Comparison of ENCODE assay signal across 9 mouse cellular contexts in genomic region chr9:96696141-96696561, GRCm38 (mm10). TPM values are rescaled to one million over a fixed set of nuclear protein-coding genes. Genes with fewer than 3 reads are reported as not detected.
DNase-seq lines count a peak whose midpoint lies in the region; ATAC-seq and TF ChIP-seq lines count a peak whose summit lies in the region.
"Had no signal": no experiment of that assay in that cellular context is flagged by ENCODE, and none has a peak within 500 bp of the region (broad histone marks: within the 10 kb centered on the region; RNA-seq: fewer than 3 reads in every experiment).

No protein-coding gene starts in this region.

- no peaks in the 10 kb centered on the region for H3K27me3 ChIP-seq in intestine, embryonic 16.5 days (replicated peaks; ENCODE audit: control insufficient read depth, insufficient read depth, low read length)
- H3K27me3 ChIP-seq: liver, embryonic 15.5 days had no signal

- H3K27ac ChIP-seq in gastrocnemius, adult 2 months = peak overlapping the region; percentile 89
- H3K27ac ChIP-seq in intestine, embryonic 16.5 days (ENCODE audit: low read length) = peak overlapping the region; percentile 40; the same call in 1 of the 2 replicates
- H3K27ac ChIP-seq: liver, embryonic 15.5 days had no signal

- peaks cover 6% of the 10 kb centered on the region for H3K9me3 ChIP-seq in intestine, embryonic 16.5 days (ENCODE audit: control insufficient read depth, low read length)
- H3K9me3 ChIP-seq: liver, embryonic 15.5 days had no signal

- H3K4me2 ChIP-seq in intestine, embryonic 16.5 days (ENCODE audit: low read depth, low read length) = no peak overlapping the region
- H3K4me2 ChIP-seq: liver, embryonic 15.5 days had no signal

- no peaks in the 10 kb centered on the region for H3K4me1 ChIP-seq in intestine, embryonic 16.5 days (ENCODE audit: control insufficient read depth, insufficient read depth, low read length)
- H3K4me1 ChIP-seq: liver, embryonic 15.5 days had no signal

- DNase-seq in gastrocnemius, adult 2 months = peak; percentile 60
- no peak for DNase-seq in gastrocnemius, postnatal 36 days
- DNase-seq in Muller cell, postnatal 12 days (ENCODE audit: inconsistent ontology term) = peak; percentile 40
- no peak for DNase-seq in testis, postnatal 14 days (ENCODE audit: low spot score)
- DNase-seq in c-Kit-positive CD71-positive TER-119-positive erythroid progenitor cells, embryonic 14.5 days (ENCODE audit: low spot score) = no peak
- DNase-seq in spleen, adult 12 weeks (ENCODE audit: low spot score) = no peak

- peak; percentile 26; the same call in 1 of the 2 replicates for ATAC-seq in intestine, embryonic 16.5 days
- peak; percentile 17; the same call in 1 of the 2 replicates for ATAC-seq in neutrophil, adult 5-6 weeks (ENCODE audit: extremely low read depth, insufficient number of reproducible peaks, low FRiP score, poor library complexity, severe bottlenecking)

- no peak overlapping the region for H3K9ac ChIP-seq in intestine, embryonic 16.5 days (ENCODE audit: low read depth, low read length)
- H3K9ac ChIP-seq: liver, embryonic 15.5 days had no signal

- H3K36me3 ChIP-seq in intestine, embryonic 16.5 days (ENCODE audit: control insufficient read depth, insufficient read depth, low read length) = peaks cover 7% of the 10 kb centered on the region

- WGBS in intestine, embryonic 16.5 days = 68% methylated on average over 12 of the region's 12 CpGs

- intact Hi-C loops in gastrocnemius, adult 2 months (cut with DNase I) = loop anchor here (1.0 kb wide), 1 partner anchor 23 kb away; no protein-coding TSS in a partner anchor
- intact Hi-C loops in gastrocnemius, postnatal 36 days (cut with DNase I) = no loop called here

- peak overlapping the region; percentile 65 for H3K4me3 ChIP-seq in gastrocnemius, adult 2 months
- H3K4me3 ChIP-seq in intestine, embryonic 16.5 days (ENCODE audit: low read length) = no peak overlapping the region
- H3K4me3 ChIP-seq: liver, embryonic 15.5 days had no signal

- no peak for TF ChIP-seq CTCF in gastrocnemius, adult 2 months (IDR thresholded peaks at IDR 0.05)

RNA-seq across cellular contexts. Expression of gene Zbtb38, which starts 56.5 kb away (rescaled TPM):
- 10 to 100 TPM; 22.9 to 33.8 TPM for total RNA-seq in gastrocnemius, adult 2 months (2021)
- 10 to 100 TPM; 16.7 to 24.2 TPM for total RNA-seq in gastrocnemius, postnatal 36 days (2021)
- 20.3 and 20.6 TPM in 2 replicates for polyA plus RNA-seq in intestine, embryonic 16.5 days (2015; fragmentation: Nextera tagmentation; extraction: Ambion mirVana)
- total RNA-seq in neutrophil, adult 5-6 weeks (2017) = 31.0 and 31.3 TPM in 2 replicates

Comparison
In these comparisons a context has a peak if more than half of its experiments do, and no peak if none do; other contexts are left out.
1. DNase-seq: peak in gastrocnemius, adult 2 months (single experiment) and Muller cell, postnatal 12 days (single experiment); none in gastrocnemius, postnatal 36 days (0 of 2), testis, postnatal 14 days (single experiment), c-Kit-positive CD71-positive TER-119-positive erythroid progenitor cells, embryonic 14.5 days (single experiment) and spleen, adult 12 weeks (single experiment).